Mouse (Mus musculus): ENCODE measurements around the gene Ctsz.

Gene Ctsz

GRCm38 (mm10) chr2:174393383-174393782, 45.5 kb downstream of the Ctsz start:
- no peak for DNase-seq (ENCODE audit: low read depth, low spot score)

DNA sequence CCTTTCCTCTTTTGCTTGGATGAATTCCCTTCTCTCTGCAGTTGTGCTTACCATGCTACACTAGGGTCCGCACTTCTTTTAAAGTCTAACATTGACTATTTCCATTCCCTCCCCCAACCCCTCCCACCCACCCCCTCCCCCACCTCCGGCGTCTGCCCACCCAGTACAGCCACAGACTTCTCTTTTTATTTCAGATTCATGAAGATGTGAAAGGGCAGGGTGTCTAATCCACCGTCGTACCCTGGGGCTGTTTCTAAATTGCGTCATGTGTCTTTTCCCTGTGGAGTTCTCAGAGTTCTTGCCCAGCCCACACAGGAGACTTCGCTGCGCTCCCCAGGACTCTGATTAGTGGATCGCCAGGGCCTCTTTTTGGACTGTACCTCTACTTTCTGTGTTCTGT, 46.3 kb downstream of the Ctsz start:
- DNase-seq (ENCODE audit: low read depth, low spot score) = no peak

DNA sequence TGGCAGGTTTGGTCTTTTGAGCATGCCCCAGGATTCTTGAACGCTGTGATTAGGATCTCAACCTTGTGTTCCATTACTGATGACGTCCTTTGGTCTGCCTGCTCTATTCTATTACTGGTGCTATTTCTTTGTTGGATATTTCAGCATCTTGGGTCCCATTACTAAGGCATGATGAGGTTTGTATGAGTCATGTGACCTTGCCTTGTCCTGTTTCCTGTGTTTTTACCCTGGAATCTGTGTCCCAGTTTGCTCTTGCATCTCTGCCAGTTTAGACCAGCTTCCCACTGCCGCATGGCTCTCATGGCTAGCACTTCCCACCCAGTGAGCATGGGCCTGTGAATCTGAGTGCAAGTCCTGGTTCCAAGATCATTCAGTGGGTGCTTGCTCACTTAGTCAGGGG, 46.9 kb downstream of the Ctsz start:
- DNase-seq (ENCODE audit: low read depth, low spot score) = no peak

DNA sequence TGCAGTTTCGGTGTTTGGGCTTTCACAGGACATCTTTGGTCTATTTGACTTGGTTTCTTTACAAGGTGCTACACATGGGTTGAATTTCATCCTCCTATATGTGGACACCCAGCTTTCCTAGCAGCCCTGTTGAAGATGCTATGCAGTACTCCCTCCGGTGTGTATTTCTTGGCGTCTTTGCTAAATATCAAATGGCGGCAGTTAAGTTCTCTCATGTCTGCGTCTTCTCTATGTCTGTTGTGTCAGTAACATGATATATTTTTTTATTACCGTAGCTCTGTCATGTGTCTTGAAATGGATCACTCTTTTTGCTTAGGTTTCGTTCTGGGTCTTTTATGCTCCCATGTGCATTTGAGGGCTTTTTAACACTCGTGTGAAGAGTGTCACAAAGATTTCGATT, 57.8 kb downstream of the Ctsz start:
- DNase-seq (ENCODE audit: low read depth, low spot score) = no peak

Measured in ZHBTc4 (cell line).